Mouse (Mus musculus): ENCODE results near the gene Hadha. TPM values are rescaled to one million over a fixed set of nuclear protein-coding genes. Genes with fewer than 3 reads are reported as not detected.

Hadha gene
- total and polyA plus RNA-seq, 3 experiments = 76.0 to 117 (median 83.0) TPM

DNA sequence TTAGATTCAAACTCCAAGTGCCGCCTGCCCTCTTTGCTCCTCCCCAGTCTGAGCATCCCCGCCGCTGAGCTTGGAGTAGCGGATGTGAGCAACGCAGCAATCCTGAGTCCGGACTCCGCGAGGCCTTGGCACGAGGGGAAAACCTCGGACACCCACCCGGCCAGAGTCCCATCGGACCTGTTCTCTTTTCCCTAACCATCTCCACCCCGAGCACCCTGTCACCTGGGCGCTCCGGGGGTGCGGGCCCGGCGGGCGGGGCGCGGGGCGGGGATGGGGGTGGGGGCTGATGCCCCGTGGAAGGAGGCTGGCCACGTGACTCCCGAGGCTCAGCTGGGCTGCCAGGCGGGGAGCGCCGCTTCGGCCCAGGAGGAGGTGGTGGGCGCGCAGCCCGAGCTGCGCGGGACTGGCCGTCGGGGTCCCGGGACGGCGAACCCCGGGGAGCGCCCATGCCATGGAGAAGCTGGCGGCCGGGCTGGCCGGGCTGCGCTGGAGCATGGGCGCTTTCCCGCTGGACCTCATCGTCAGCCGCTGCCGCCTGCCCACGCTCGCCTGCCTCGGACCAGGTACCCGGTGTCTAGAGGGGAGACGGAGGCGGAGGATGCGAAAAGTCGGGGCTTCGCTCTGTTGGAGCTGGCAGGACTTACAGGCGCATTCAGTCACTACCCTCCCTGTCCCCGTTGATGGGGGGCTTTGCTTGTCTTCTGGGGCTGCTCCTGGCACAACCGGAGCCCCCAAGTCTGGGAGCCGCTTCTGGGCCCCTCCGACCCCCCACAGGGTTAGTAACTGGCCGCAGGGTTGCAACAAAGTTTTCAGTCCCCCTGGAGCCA, 49.9 kb downstream of the Hadha start, which contains the start of gene Garem2:
Gene Garem2 (plus strand): TSS at position 321 of the 827 bp plus-strand sequence.
- peak within 1 kb of the TSS in 1 of 3 experiments; percentile 50 for H3K4me3 ChIP-seq (replicated peaks in 1 of 3; ENCODE audit: low read depth in 2 of 3, low read length in 2 of 3, poor library complexity in 1 of 3)
- in situ Hi-C loops (cut with MboI; ENCODE audit: low pct_ligation_motif_present, low pct_unique_long_range_greater_than_20kb, low sequenced_read_pairs) (no loop called here), dilution Hi-C loops (cut with MboI; ENCODE audit: extremely low pct_ligation_motif_present, extremely low pct_unique_long_range_greater_than_20kb, low sequenced_read_pairs) (no loop called here)

DNA sequence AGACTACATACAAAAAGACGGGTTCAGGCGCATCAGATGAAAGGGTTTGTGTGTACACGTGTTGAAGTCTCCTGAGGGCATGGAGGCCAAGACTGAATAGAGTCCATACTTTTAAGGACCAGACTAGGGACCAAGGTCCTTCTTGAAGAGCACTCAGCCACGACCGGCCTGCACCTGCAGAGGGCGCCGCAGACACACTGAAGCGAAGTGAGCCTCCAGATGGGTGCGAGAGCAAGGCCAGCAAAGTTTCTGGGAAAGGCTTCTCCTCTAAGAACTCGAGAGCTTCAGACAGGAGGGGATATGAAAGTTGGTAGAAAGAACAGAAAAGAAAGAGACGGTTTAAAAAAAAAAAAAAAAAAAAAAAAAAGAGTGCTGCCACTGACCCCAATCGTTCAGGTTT, 50.6 kb downstream of the Hadha start:
- dilution Hi-C loops (cut with MboI; ENCODE audit: extremely low pct_ligation_motif_present, extremely low pct_unique_long_range_greater_than_20kb, low sequenced_read_pairs) = no loop called here
- Histone ChIP-seq H3K9me3 (replicated peaks; ENCODE audit: low read length) (peaks cover 25% of the 10 kb centered on the region), H3K4me2 (ENCODE audit: insufficient read depth, low read depth, poor library complexity, severe bottlenecking) (0 out of 2 replicates have a peak overlapping the region, but pooled peaks have one; percentile 69)

More for the DNA sequence above, 49.9 kb downstream of the Hadha start, which contains the start of gene Garem2:
- Histone ChIP-seq H3K9me3 (replicated peaks; ENCODE audit: low read length) (peaks cover 19% of the 10 kb centered on the region), H3K9ac (ENCODE audit: insufficient read depth, low read depth) (no peak within 1 kb of the TSS), H3K36me3 (replicated peaks in 1 of 2; ENCODE audit: control insufficient read depth in 1 of 2, insufficient read depth in 1 of 2, low read length in 1 of 2) (peaks cover 0 to under 1% of the 10 kb centered on the region in 2 experiments), H3K4me2 (ENCODE audit: insufficient read depth, low read depth, poor library complexity, severe bottlenecking) (peak within 1 kb of the TSS; percentile 69), H3K27ac (ENCODE audit: insufficient read depth, low read depth) (no peak within 1 kb of the TSS), H3K27me3 (replicated peaks) (peaks cover 4% of the 10 kb centered on the region), H3K79me2 (replicated peaks; ENCODE audit: control insufficient read depth, extremely low read depth, insufficient read depth, poor library complexity, severe bottlenecking) (no peaks in the 10 kb centered on the region), H3K4me1 (ENCODE audit: control insufficient read depth in 1 of 2, insufficient read depth in 2 of 2) (peaks cover 0 to 4% of the 10 kb centered on the region in 2 experiments; a peak in 1 of 4 replicates)
- no peak for DNase-seq (ENCODE audit: extremely low read depth)
- TF ChIP-seq SIN3A (IDR thresholded peaks at IDR 0.05; ENCODE audit: low read length) (no peak), USF1 (IDR thresholded peaks at IDR 0.05; ENCODE audit: low read depth, low read length) (peak; percentile 40; the same call in 1 of the 2 replicates)

More for the DNA sequence above, 50.6 kb downstream of the Hadha start:
- no peak for TF ChIP-seq HCFC1 (IDR thresholded peaks at IDR 0.05; ENCODE audit: low read depth, low read length)
- 0 out of 2 replicates have a peak, but pooled peaks have one; percentile 25 for TF ChIP-seq SIN3A (IDR thresholded peaks at IDR 0.05; ENCODE audit: low read length)
- peak; percentile 44 for TF ChIP-seq SMC3 (IDR thresholded peaks at IDR 0.05; ENCODE audit: low read depth, low read length)
- no peak for TF ChIP-seq MAFK (IDR thresholded peaks at IDR 0.05; ENCODE audit: insufficient replicate concordance, low read length)
- no peak for TF ChIP-seq UBTF (IDR thresholded peaks at IDR 0.05; ENCODE audit: low read depth, low read length)
- no peak for TF ChIP-seq ZMIZ1 (IDR thresholded peaks at IDR 0.05; ENCODE audit: low read depth, low read length)
- TF ChIP-seq NRF1 (IDR thresholded peaks at IDR 0.05; ENCODE audit: low read depth, low read length) = no peak
- TF ChIP-seq RAD21 (IDR thresholded peaks at IDR 0.05; ENCODE audit: low read depth, low read length) = peak; percentile 60
- TF ChIP-seq BHLHE40 (IDR thresholded peaks at IDR 0.05; ENCODE audit: low read depth, low read length) = no peak
- TF ChIP-seq USF2 (conservative IDR thresholded peaks at IDR 0.05; ENCODE audit: low read depth, low read length) = no peak
- no peak for TF ChIP-seq JUND (conservative IDR thresholded peaks at IDR 0.05; ENCODE audit: low read depth, low read length)
- no peak for TF ChIP-seq MYC (IDR thresholded peaks at IDR 0.05; ENCODE audit: low read depth, low read length)
- no peak for TF ChIP-seq CHD2 (IDR thresholded peaks at IDR 0.05; ENCODE audit: low read length)
- TF ChIP-seq MEF2A (IDR thresholded peaks at IDR 0.05; ENCODE audit: borderline replicate concordance, low read depth, low read length) = no peak
- TF ChIP-seq TCF12 (IDR thresholded peaks at IDR 0.05; ENCODE audit: low read depth, low read length) = no peak
- TF ChIP-seq ELF1 (IDR thresholded peaks at IDR 0.05; ENCODE audit: low read depth, low read length) = no peak
- peak in 1 of 2 experiments; percentile 70; a peak in 2 of 4 replicates for TF ChIP-seq CTCF (conservative IDR thresholded peaks at IDR 0.05 in 1 of 2, IDR thresholded peaks at IDR 0.05 in 1 of 2; ENCODE audit: low read depth in 2 of 2, low read length in 2 of 2)
- peak; percentile 73 for TF ChIP-seq ZNF384 (IDR thresholded peaks at IDR 0.05; ENCODE audit: low read depth, low read length)
- no peak for TF ChIP-seq MAX (IDR thresholded peaks at IDR 0.05; ENCODE audit: low read length)
- no peak for TF ChIP-seq POLR2AphosphoS2 (IDR thresholded peaks at IDR 0.05; ENCODE audit: low read depth, low read length)
- TF ChIP-seq CHD1 (IDR thresholded peaks at IDR 0.05; ENCODE audit: low read depth, low read length) = no peak
- TF ChIP-seq POLR2A (IDR thresholded peaks at IDR 0.05; ENCODE audit: low read depth, low read length) = no peak
- TF ChIP-seq MXI1 (IDR thresholded peaks at IDR 0.05; ENCODE audit: low read depth, low read length) = no peak
- TF ChIP-seq TBP (conservative IDR thresholded peaks at IDR 0.05; ENCODE audit: low read depth, low read length) = no peak
- no peak for TF ChIP-seq KAT2A (IDR thresholded peaks at IDR 0.05; ENCODE audit: insufficient replicate concordance, low read length)
- Histone ChIP-seq H3K9ac (ENCODE audit: insufficient read depth, low read depth) (no peak overlapping the region), H3K79me2 (replicated peaks; ENCODE audit: control insufficient read depth, extremely low read depth, insufficient read depth, poor library complexity, severe bottlenecking) (no peaks in the 10 kb centered on the region), H3K4me1 (ENCODE audit: control insufficient read depth in 1 of 2, insufficient read depth in 2 of 2) (peaks cover 0 to 4% of the 10 kb centered on the region in 2 experiments; a peak in 1 of 4 replicates), H3K27ac (ENCODE audit: insufficient read depth, low read depth) (no peak overlapping the region), H3K27me3 (replicated peaks) (peaks cover 4% of the 10 kb centered on the region), H3K36me3 (replicated peaks in 1 of 2; ENCODE audit: control insufficient read depth in 1 of 2, insufficient read depth in 1 of 2, low read length in 1 of 2) (peaks cover 0 to 3% of the 10 kb centered on the region in 2 experiments), H3K4me3 (replicated peaks in 1 of 3; ENCODE audit: low read depth in 2 of 3, low read length in 2 of 3, poor library complexity in 1 of 3) (no peak overlapping the region)
- in situ Hi-C loops (cut with MboI; ENCODE audit: low pct_ligation_motif_present, low pct_unique_long_range_greater_than_20kb, low sequenced_read_pairs) = no loop called here
- peak; percentile 24 for DNase-seq (ENCODE audit: extremely low read depth)

Measured in CH12.LX (cell line).